Mouse (Mus musculus): ENCODE results near the gene Pde1c. TPM values are rescaled to one million over a fixed set of nuclear protein-coding genes. Genes with fewer than 3 reads are reported as not detected.

Gene Pde1c
- polyA plus RNA-seq, 1 experiment = 54.3 TPM

GRCm38 (mm10) chr6:56523938-56524866, 44.7 kb downstream of the Pde1c start:
- no peaks in the 10 kb centered on the region for H3K4me1 ChIP-seq (ENCODE audit: control insufficient read depth, insufficient read depth, low read length)
- no peak overlapping the region for H3K27ac ChIP-seq (ENCODE audit: control insufficient read depth, insufficient read depth, low read depth, low read length)
- H3K4me3 ChIP-seq (ENCODE audit: control insufficient read depth, low read depth, low read length) = no peak overlapping the region
- TF ChIP-seq CTCF (IDR thresholded peaks at IDR 0.05; ENCODE audit: control insufficient read depth, insufficient read depth, insufficient replicate concordance, low read depth, low read length) (no peak), POLR2A (IDR thresholded peaks at IDR 0.05; ENCODE audit: control insufficient read depth, low read depth, low read length) (no peak)
- H3K27me3 ChIP-seq (ENCODE audit: control insufficient read depth, insufficient read depth, low read length) = no peaks in the 10 kb centered on the region
- no peaks in the 10 kb centered on the region for H3K36me3 ChIP-seq (ENCODE audit: control insufficient read depth, insufficient read depth, low read length)

GRCm38 (mm10) chr6:56489161-56489560, 79.7 kb downstream of the Pde1c start:
- H3K27me3 ChIP-seq (ENCODE audit: control insufficient read depth, insufficient read depth, low read length) = no peaks in the 10 kb centered on the region
- H3K4me3 ChIP-seq (ENCODE audit: control insufficient read depth, low read depth, low read length) = no peak overlapping the region
- TF ChIP-seq POLR2A (IDR thresholded peaks at IDR 0.05; ENCODE audit: control insufficient read depth, low read depth, low read length) (no peak), CTCF (IDR thresholded peaks at IDR 0.05; ENCODE audit: control insufficient read depth, insufficient read depth, insufficient replicate concordance, low read depth, low read length) (no peak)
- H3K27ac ChIP-seq (ENCODE audit: control insufficient read depth, insufficient read depth, low read depth, low read length) = no peak overlapping the region
- no peaks in the 10 kb centered on the region for H3K4me1 ChIP-seq (ENCODE audit: control insufficient read depth, insufficient read depth, low read length)
- no peaks in the 10 kb centered on the region for H3K36me3 ChIP-seq (ENCODE audit: control insufficient read depth, insufficient read depth, low read length)

DNA sequence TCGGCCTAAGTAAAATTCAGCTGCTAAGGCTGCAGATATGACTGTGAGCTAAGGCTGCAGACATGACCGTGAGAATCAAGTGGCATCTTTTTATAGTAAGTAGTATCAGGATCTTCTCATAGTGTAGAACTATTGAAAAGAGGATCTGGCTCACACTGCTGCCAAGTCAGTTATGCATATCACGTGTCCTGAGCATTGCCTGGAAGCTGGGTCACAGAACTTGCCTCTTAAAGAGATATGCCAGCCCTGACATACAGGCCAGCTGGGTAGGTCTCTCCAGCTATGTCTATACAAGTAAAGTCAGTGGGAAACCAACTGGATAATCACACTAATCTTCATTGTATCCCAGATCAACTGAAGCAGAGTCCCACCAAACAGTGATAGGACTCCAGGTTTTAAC, 83.8 kb downstream of the Pde1c start:
- Histone ChIP-seq H3K36me3 (ENCODE audit: control insufficient read depth, insufficient read depth, low read length) (no peaks in the 10 kb centered on the region), H3K27ac (ENCODE audit: control insufficient read depth, insufficient read depth, low read depth, low read length) (no peak overlapping the region), H3K4me3 (ENCODE audit: control insufficient read depth, low read depth, low read length) (no peak overlapping the region), H3K27me3 (ENCODE audit: control insufficient read depth, insufficient read depth, low read length) (no peaks in the 10 kb centered on the region), H3K4me1 (ENCODE audit: control insufficient read depth, insufficient read depth, low read length) (no peaks in the 10 kb centered on the region)
- TF ChIP-seq POLR2A (IDR thresholded peaks at IDR 0.05; ENCODE audit: control insufficient read depth, low read depth, low read length) = no peak
- TF ChIP-seq CTCF (IDR thresholded peaks at IDR 0.05; ENCODE audit: control insufficient read depth, insufficient read depth, insufficient replicate concordance, low read depth, low read length) = no peak

DNA sequence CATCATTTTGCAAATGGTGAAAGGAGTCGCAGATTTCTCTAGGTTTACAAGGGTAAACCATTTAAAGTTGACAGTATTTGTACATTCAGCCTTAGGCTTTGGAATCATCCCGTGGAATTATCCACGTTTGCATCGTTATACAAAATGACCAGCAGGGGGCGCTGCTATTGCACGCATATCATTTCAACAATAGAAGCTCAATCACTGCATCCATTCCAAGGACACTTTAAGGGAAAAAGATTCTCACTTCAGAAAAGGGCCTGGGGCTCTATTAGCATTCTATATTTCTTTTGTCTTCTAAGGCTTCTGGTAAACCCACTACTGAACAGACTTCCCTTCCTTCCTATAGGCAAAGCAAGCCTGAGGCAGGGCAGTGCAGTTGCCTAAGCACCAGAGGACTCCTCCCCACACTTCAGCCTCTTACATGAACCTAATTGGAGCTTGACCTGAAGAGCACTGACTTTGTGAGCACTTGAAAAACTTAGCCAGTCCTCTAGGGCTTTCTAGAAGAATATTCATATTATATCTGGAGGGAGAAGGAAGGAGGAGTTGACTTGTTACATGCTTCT, 87.9 kb downstream of the Pde1c start:
- Histone ChIP-seq H3K4me3 (ENCODE audit: control insufficient read depth, low read depth, low read length) (no peak overlapping the region), H3K4me1 (ENCODE audit: control insufficient read depth, insufficient read depth, low read length) (no peaks in the 10 kb centered on the region), H3K36me3 (ENCODE audit: control insufficient read depth, insufficient read depth, low read length) (no peaks in the 10 kb centered on the region), H3K27me3 (ENCODE audit: control insufficient read depth, insufficient read depth, low read length) (no peaks in the 10 kb centered on the region), H3K27ac (ENCODE audit: control insufficient read depth, insufficient read depth, low read depth, low read length) (no peak overlapping the region)
- no peak for TF ChIP-seq CTCF (IDR thresholded peaks at IDR 0.05; ENCODE audit: control insufficient read depth, insufficient read depth, insufficient replicate concordance, low read depth, low read length)

DNA sequence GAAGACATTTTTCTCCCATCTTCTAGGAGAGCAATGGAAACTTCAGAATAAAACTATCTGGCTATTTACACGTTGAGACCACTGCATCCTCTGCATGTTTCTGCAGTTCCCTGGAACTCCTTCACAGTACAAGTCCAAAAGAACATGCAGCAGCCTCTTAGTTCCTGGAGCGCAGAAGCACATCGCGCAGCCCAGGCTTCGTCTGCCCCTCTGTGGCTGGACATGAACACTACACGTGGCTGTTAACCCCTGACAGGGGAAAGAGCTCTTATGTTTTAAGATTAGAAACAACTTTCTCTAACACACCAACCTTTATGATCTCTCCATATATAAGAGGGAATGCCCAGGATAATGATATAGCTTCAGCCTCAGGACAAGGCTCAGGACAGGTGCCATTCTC, 92.3 kb downstream of the Pde1c start:
- TF ChIP-seq POLR2A (IDR thresholded peaks at IDR 0.05; ENCODE audit: control insufficient read depth, low read depth, low read length) = no peak
- peak; percentile 27; the same call in 1 of the 2 replicates for TF ChIP-seq CTCF (IDR thresholded peaks at IDR 0.05; ENCODE audit: control insufficient read depth, insufficient read depth, insufficient replicate concordance, low read depth, low read length)
- no peak overlapping the region for H3K4me3 ChIP-seq (ENCODE audit: control insufficient read depth, low read depth, low read length)
- no peak overlapping the region for H3K27ac ChIP-seq (ENCODE audit: control insufficient read depth, insufficient read depth, low read depth, low read length)

DNA sequence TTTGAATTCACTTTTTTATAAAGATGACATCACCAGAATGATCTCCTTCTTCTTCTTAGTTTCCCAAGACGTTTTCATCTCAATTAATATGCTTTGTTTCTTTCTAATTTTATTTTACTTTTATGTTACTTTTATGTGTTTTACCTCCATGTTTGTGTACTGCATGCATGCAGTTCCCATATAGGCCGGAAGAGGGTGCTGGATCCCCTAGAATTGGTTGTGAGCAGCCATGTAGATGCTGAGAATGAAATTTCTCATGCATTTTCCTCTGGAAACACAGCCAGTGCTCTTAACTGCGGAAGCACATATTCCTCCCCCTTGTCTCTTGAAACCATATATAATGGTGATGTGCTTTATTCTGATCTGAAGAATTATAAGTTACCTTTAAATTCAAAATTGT, 110.8 kb downstream of the Pde1c start:
- TF ChIP-seq CTCF (IDR thresholded peaks at IDR 0.05; ENCODE audit: control insufficient read depth, insufficient read depth, insufficient replicate concordance, low read depth, low read length) (no peak), POLR2A (IDR thresholded peaks at IDR 0.05; ENCODE audit: control insufficient read depth, low read depth, low read length) (no peak)
- no peak overlapping the region for H3K4me3 ChIP-seq (ENCODE audit: control insufficient read depth, low read depth, low read length)
- no peak overlapping the region for H3K27ac ChIP-seq (ENCODE audit: control insufficient read depth, insufficient read depth, low read depth, low read length)
- H3K27me3 ChIP-seq (ENCODE audit: control insufficient read depth, insufficient read depth, low read length) = no peaks in the 10 kb centered on the region
- H3K36me3 ChIP-seq (ENCODE audit: control insufficient read depth, insufficient read depth, low read length) = no peaks in the 10 kb centered on the region
- H3K4me1 ChIP-seq (ENCODE audit: control insufficient read depth, insufficient read depth, low read length) = no peaks in the 10 kb centered on the region

More for the DNA sequence above, 92.3 kb downstream of the Pde1c start:
- H3K27me3 ChIP-seq (ENCODE audit: control insufficient read depth, insufficient read depth, low read length) = no peaks in the 10 kb centered on the region
- no peaks in the 10 kb centered on the region for H3K4me1 ChIP-seq (ENCODE audit: control insufficient read depth, insufficient read depth, low read length)
- no peaks in the 10 kb centered on the region for H3K36me3 ChIP-seq (ENCODE audit: control insufficient read depth, insufficient read depth, low read length)

- no peak overlapping the region for H3K4me3 ChIP-seq (ENCODE audit: control insufficient read depth, low read depth, low read length)
- H3K36me3 ChIP-seq (ENCODE audit: control insufficient read depth, insufficient read depth, low read length) = no peaks in the 10 kb centered on the region
- H3K27ac ChIP-seq (ENCODE audit: control insufficient read depth, insufficient read depth, low read depth, low read length) = no peak overlapping the region
- no peaks in the 10 kb centered on the region for H3K4me1 ChIP-seq (ENCODE audit: control insufficient read depth, insufficient read depth, low read length)
- TF ChIP-seq CTCF (IDR thresholded peaks at IDR 0.05; ENCODE audit: control insufficient read depth, insufficient read depth, insufficient replicate concordance, low read depth, low read length) (no peak), POLR2A (IDR thresholded peaks at IDR 0.05; ENCODE audit: control insufficient read depth, low read depth, low read length) (no peak)
- no peaks in the 10 kb centered on the region for H3K27me3 ChIP-seq (ENCODE audit: control insufficient read depth, insufficient read depth, low read length)
Observed at GRCm38 (mm10) chr6:56447917-56448316, 121.0 kb downstream of the Pde1c start.
